Mouse (Mus musculus) large intestine, adult 2 months (tissue): ENCODE measurements at regions not wholly inside any gene's neighbourhood (a gene's known extent, or its start where the extent isn't known, plus 50 kb on each side); places are given as distances from the start of the nearest gene placed in this dataset.
A peak's percentile ranks its signal among the peaks of the same experiment; 100 is the strongest.

ENCODE experiments used
- DNase-seq: peaks from one replicate; pipeline ENCODE4 v3.0.0-alpha.2; 2012; ENCODE audit warnings: low read depth, low spot score
- WGBS: fragments of 180-500 bp; shearing (Covaris S2); methylation state at CpG from one replicate; pipeline ENCODE4 v1.1.7; 2018; 5-methylcytosine and 5-hydroxymethylcytosine counted together

DNA sequence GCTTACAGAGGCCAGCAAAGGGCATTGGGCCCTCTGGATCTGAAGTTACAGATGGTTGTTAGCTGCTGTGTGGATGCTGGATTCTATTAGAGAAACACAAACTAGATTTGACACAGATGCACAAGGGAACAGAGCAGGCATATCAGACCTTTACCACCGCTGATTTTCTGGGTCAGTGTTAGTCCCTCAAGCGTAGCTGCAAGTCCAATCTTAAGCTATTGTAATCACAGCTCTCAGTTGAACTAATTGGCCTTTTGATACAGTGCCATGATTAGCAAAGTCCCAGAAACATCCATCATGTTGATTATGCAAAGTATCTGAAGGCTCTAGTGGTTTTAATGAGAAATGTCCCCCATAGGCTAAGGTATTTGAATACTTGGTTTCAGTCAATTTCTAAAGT, 54.2 kb upstream of the Plppr5 start:
- 86% methylated on average over 2 of the region's 2 CpGs for WGBS
- no peak for DNase-seq

GRCm38 (mm10) chr3:117508090-117508489, 66.5 kb upstream of the Plppr5 start:
- no peak for DNase-seq

DNA sequence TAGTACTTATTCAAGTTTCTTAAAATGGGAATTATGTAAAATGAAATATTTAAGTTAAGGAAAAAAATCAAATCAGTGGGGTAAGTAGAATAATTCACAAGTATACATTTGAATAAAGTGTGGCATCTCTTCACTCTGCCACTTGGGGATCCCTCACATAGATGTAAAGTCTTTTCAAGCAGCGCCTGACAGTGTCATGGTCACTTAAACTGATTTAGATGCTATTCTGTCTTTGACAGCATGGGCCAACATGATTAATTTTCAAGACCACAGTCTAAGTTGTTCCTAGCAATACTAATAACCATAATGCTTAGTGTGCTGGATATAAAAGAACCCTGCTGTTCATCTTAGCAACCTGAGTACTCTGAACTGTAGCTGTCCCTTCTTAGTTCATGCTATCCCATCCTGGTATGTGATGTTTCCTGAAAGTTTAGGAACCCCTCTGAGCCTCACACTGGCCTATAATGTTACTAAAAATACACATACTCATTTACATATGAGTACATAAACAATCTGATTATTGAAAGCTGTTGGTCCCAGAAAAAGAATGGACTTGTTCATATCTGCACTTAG, 68.4 kb upstream of the Plppr5 start:
- DNase-seq, result no peak
- 80% methylated on average over 1 of the region's 1 CpGs for WGBS

GRCm38 (mm10) chr3:117501107-117501506, 73.5 kb upstream of the Plppr5 start:
- no peak for DNase-seq
- 32% methylated on average over 5 of the region's 5 CpGs for WGBS

- no peak for DNase-seq
- 87% methylated on average over 5 of the region's 5 CpGs for WGBS
Measured at GRCm38 (mm10) chr3:117498138-117498897, 76.3 kb upstream of the Plppr5 start.

DNA sequence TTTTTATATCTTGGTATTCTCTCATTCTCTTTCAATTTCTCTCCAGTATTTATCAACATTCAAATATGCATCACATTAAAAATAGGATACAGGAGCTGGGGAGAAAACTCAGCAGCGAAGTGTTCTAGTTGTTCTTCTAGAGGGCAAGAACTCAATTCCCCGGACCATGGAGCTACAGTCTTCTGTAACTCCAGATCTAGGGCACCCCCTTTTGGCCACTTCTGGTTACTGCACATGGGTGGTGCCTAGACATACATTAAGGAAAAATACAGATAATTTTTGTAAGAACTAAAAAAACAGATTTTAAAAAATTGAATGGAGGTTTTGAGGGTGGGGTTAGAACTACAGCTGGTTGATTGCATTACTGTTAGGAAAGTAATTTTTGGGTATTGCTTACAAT, 80.5 kb upstream of the Plppr5 start:
- WGBS, result 62% methylated on average over 2 of the region's 2 CpGs
- DNase-seq, result no peak

- WGBS, result 66% methylated on average over 11 of the region's 11 CpGs
- no peak for DNase-seq
Measured at GRCm38 (mm10) chr3:117487281-117488027, 87.2 kb upstream of the Plppr5 start.

DNA sequence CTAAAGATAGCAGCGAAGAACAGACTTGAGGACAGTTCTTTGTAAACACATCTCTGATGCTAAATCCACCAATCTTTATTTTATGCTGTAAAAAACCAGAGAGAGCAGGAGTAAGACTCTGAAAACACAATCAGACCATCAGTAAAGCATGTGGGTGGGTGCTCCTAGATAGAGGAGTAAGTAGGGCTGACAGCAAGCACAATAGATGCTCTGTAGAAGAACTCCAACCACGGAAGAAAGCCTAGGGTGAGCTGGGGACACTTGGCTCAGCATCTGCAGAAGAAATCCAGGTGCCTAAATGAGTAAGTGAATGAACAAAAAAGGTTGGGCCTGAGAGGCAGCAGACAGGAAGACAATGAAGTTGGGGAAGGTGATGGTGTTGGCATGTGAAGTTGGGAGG, 88.3 kb upstream of the Plppr5 start:
- no peak for DNase-seq
- whole genome bisulfite sequencing, result 70% methylated on average over 2 of the region's 2 CpGs

GRCm38 (mm10) chr3:117480131-117480530, 94.5 kb upstream of the Plppr5 start:
- DNase-seq, result no peak
- WGBS, result 39% methylated on average over 3 of the region's 3 CpGs

- WGBS, result 88% methylated on average over 2 of the region's 2 CpGs
- no peak for DNase-seq
Measured at GRCm38 (mm10) chr3:117459507-117459906, 98.8 kb upstream of the Plppr4 start.

GRCm38 (mm10) chr3:117450559-117450958, 89.9 kb upstream of the Plppr4 start:
- 75% methylated on average over 7 of the region's 7 CpGs for WGBS
- no peak for DNase-seq

DNA sequence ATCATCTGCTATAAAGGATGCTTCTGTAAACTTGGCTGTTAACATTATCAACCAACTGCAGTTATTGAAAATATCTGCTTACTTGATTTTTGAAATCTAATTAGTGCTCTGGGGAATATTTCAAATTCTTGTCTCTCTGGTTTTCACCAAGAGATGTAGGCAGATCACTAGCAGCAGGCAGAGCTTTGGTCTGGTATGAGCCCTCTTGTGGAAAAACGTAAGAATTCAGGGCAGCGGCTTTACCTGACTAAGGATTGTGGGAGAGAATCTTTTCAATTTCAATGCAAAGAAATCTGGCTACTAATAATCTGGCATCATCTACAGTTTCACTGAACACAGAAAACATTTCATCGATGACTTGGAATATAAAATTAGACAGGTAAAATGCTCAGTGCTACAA, 81.2 kb upstream of the Plppr4 start:
- WGBS, result 65% methylated on average over 3 of the region's 3 CpGs
- no peak for DNase-seq

GRCm38 (mm10) chr3:117440294-117440693, 79.6 kb upstream of the Plppr4 start:
- 20% methylated on average over 4 of the region's 4 CpGs for WGBS
- no peak for DNase-seq

GRCm38 (mm10) chr3:117438473-117439114, 77.9 kb upstream of the Plppr4 start:
- peak; percentile 7 for DNase-seq
- WGBS, result 18% methylated on average over 11 of the region's 11 CpGs

DNA sequence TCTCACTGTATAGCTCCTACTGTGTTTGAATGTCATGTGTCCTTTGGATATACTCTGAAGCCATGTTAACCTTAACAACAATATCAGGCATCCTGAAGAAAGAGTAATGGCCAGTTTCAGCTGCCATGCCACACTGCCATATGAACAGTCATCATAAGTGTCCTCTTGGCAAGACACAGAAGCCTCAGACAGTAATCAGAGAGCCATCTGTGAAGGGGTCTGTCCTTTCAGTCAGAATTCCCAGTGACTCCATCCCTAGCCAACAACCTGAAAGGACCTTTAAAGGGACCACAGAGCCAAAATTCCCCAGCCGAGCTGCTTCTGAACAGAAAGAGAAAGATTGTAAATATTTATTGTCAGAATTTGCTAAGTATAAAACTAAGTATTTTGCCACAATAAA, 63.9 kb upstream of the Plppr4 start:
- no peak for DNase-seq
- 26% methylated on average over 1 of the region's 1 CpGs for WGBS

DNA sequence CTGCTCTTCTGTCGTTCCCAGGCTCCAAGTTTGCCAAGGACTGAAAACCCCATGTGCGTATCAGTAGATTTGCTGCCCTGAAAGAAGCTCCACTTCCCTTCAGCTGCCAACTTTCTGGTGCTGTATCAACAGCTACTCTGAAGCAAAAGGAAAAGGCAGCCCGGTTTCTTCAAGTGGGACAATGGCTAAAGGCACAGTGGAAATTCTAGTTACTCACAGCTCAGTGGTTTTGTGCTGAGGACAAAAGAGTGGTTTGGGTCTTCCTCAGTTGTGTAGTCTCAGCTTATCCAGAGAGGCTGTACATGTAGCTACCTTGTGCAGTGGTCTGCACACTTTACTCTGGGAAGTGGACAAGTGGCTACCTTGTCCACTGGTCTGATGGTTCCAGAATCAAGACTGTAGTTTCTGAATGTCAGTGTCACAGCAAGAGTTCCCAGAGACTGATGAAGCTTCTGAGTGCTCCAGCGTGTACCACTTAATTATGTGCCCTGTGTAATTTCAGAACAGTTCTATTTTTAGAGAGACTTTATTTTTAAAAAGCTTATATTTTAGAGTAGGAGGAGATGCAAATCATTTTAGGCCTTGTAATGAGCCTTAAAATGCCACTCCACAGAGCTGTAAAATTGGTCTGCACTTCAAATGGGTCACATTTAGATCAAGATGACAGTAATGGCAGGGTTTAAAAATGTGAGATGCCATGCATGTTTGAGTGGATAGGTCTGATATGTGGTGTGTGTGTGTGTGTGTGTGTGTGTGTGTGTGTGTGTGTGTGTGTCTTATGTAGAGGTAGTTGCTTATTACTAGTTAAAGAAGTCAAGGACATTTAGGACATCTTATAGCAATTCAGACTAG, 52.4 kb upstream of the Plppr4 start:
- WGBS, result 69% methylated on average over 4 of the region's 4 CpGs
- DNase-seq, result no peak
